Mouse (Mus musculus): Measurements from ENCODE around the gene Padi1. TPM values are rescaled to one million over a fixed set of nuclear protein-coding genes. Genes with fewer than 3 reads are reported as not detected.

Gene Padi1
- polyA plus RNA-seq, 1 experiment from 2014 or later, result not detected

DNA sequence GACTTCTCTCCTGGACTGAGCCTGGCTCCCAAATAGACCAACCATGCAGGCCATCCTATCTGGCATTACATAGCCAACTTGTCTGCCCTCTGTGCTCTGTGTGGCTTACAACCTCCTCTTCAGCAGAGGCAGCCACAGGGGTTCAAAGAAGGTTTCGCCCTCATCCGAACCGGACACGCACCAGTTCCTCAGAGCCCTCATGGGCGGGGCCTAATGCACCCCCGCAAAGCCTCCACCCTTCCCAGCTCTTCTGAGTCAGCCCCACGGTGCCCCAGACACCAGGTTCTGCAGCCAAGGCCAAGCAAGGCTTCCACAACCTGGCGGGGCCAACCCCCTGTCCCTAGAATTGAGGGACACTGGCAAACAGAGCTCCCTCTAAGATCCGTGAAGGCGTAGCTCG lies 13.7 kb upstream of the Padi1 start:
- Histone ChIP-seq H3K27ac (replicated peaks) (no peak overlapping the region), H3K4me2 (replicated peaks) (no peak overlapping the region), H3K4me1 (no peaks in the 10 kb centered on the region), H3K9me3 (no peaks in the 10 kb centered on the region), H3K4me3 (no peak overlapping the region), H3K9ac (replicated peaks) (no peak overlapping the region), H3K27me3 (no peaks in the 10 kb centered on the region), H3K36me3 (no peaks in the 10 kb centered on the region)
- 80% methylated on average over 11 of the region's 11 CpGs for WGBS
- no peak for ATAC-seq (replicated peaks)

DNA sequence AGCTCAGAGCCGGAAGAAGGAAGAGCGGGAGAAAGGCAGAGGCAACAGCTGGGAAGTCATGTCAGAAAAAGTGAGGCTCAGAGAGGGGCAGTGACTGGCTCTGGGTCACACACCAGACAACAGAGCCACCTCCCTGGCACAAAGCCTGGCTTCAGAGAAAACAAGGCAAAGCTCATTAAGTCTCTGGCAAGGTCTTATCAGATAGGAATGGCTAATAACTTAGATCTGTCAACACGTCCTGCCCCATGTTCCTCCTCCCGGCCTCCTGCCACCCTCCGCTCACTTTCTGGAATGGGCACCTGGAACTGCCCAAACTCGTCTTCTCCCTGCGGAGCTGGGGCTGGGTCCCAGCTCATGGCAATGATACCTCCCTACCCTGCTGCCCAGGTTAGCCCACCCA lies 12.2 kb upstream of the Padi1 start:
- WGBS, result 69% methylated on average over 7 of the region's 7 CpGs
- H3K4me1 ChIP-seq, result no peaks in the 10 kb centered on the region
- no peak overlapping the region for H3K4me3 ChIP-seq
- H3K36me3 ChIP-seq, result no peaks in the 10 kb centered on the region
- no peak overlapping the region for H3K9ac ChIP-seq (replicated peaks)
- H3K27ac ChIP-seq (replicated peaks), result no peak overlapping the region
- H3K9me3 ChIP-seq, result no peaks in the 10 kb centered on the region
- no peaks in the 10 kb centered on the region for H3K27me3 ChIP-seq
- no peak for ATAC-seq (replicated peaks)
- H3K4me2 ChIP-seq (replicated peaks), result no peak overlapping the region

DNA sequence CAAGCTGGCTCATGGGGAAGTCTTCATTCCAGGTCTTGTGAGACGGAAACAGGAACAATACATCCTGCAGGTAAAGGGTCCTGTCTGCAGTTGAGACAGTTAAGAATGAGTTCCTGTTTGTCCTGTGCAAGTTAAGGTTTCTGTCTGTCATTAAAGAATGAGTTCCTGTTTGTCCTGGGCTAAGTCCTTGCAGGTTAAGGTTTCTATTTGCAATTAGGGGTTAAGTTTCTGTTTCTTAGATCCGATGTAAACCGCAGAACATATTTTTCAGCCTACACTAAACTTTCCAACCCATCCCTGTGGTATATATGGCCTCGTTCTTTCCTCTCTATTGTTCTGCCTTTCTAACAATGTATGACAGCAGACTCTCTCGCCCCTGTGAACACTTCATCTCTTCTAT lies 11.5 kb upstream of the Padi1 start:
- no peak overlapping the region for H3K9ac ChIP-seq (replicated peaks)
- 86% methylated on average over 5 of the region's 5 CpGs for WGBS
- no peaks in the 10 kb centered on the region for H3K4me1 ChIP-seq
- ATAC-seq (replicated peaks), result no peak
- H3K27ac ChIP-seq (replicated peaks), result no peak overlapping the region
- no peak overlapping the region for H3K4me3 ChIP-seq
- H3K27me3 ChIP-seq, result no peaks in the 10 kb centered on the region
- no peaks in the 10 kb centered on the region for H3K36me3 ChIP-seq
- no peaks in the 10 kb centered on the region for H3K9me3 ChIP-seq
- H3K4me2 ChIP-seq (replicated peaks), result no peak overlapping the region

DNA sequence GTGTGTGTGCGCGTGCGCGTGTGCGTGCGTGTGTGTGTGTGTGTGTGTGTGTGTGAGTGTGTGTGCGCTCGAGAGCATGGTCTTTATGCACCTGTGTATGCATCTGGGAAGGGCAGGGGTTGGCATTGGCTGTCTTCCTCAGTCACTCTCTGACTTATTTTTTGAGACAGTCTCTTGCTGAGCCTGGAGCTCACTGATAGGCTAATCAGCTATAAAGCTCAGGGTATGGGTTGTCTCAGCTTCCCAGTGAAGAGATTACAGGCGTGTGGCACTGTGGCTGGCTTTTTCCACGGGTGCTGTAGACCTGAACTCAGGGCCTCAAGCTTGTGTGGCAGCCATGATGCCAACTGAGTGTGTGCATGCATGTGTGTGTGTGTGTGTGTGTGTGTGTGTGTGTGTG lies 9.6 kb upstream of the Padi1 start:
- WGBS, result 74% methylated on average over 6 of the region's 10 CpGs
- Histone ChIP-seq H3K4me3 (no peak overlapping the region), H3K27me3 (no peaks in the 10 kb centered on the region), H3K9me3 (no peaks in the 10 kb centered on the region), H3K27ac (replicated peaks) (no peak overlapping the region), H3K4me1 (no peaks in the 10 kb centered on the region), H3K9ac (replicated peaks) (no peak overlapping the region), H3K4me2 (replicated peaks) (no peak overlapping the region), H3K36me3 (no peaks in the 10 kb centered on the region)
- ATAC-seq (replicated peaks), result no peak

DNA sequence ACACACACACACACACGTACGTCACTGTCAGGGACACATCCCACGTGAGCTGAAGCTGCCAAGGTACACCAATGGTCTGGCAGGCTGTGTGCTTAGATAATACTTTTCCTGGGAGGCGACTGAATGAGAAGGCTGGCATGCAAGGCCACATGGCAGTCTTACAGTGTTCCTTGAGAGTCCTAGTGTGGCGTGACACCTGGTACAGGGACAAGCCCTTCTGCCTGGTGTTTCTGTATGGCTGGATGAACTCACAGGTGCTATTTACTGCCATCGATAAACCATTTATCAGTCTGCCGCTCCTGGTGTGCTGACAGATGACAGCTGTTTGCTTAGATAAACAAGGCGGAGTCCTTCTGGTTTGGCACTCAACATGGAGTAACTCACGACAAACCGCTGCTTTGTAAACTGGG lies 8.9 kb upstream of the Padi1 start:
- Histone ChIP-seq H3K27ac (replicated peaks) (no peak overlapping the region), H3K9me3 (no peaks in the 10 kb centered on the region), H3K9ac (replicated peaks) (no peak overlapping the region), H3K4me2 (replicated peaks) (no peak overlapping the region), H3K27me3 (no peaks in the 10 kb centered on the region), H3K4me1 (no peaks in the 10 kb centered on the region), H3K4me3 (no peak overlapping the region), H3K36me3 (no peaks in the 10 kb centered on the region)
- 70% methylated on average over 10 of the region's 10 CpGs for WGBS
- no peak for ATAC-seq (replicated peaks)

DNA sequence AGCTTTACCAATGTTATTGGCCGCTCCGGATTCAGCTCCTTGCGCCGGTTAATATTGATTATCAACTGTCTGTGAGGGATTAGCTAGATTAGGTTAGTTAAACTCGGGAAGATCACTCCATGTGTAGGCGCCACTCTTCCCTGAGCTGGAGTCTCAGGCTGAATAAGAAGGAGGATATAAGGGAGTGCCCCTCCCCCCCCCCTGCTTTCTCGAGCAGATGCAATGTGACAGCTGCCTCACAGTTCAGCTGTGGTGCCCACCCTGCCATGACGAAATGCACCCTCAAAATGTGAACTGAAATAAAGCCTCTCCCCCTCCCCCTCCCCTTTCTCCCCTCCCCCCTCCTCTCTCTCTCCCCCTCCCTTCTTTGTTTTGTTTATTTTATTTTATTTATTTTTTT lies 8.0 kb upstream of the Padi1 start:
- no peak overlapping the region for H3K27ac ChIP-seq (replicated peaks)
- no peak for ATAC-seq (replicated peaks)
- no peaks in the 10 kb centered on the region for H3K4me1 ChIP-seq
- no peak overlapping the region for H3K4me3 ChIP-seq
- H3K9me3 ChIP-seq, result no peaks in the 10 kb centered on the region
- no peaks in the 10 kb centered on the region for H3K36me3 ChIP-seq
- 60% methylated on average over 8 of the region's 8 CpGs for WGBS
- no peak overlapping the region for H3K4me2 ChIP-seq (replicated peaks)
- no peaks in the 10 kb centered on the region for H3K27me3 ChIP-seq
- no peak overlapping the region for H3K9ac ChIP-seq (replicated peaks)

DNA sequence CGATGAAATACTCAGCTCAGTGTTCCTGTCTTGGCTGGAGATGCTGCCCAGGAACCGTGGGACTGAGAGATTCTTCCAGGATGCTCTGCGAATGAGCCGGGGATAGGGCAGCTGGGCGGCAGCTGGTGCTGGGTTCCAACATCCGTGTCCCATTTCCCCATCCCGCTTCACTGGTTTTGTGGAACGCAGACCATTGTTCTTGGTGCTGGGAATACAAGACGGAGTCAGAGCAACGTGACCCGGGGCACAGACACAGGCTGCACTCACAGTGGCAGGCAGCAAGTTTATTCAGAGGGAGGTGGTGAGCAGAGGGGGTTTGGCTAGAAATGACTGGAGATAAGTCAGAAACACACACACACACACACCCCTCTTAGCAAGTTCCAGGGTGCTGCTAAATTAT lies 3.7 kb upstream of the Padi1 start:
- H3K27me3 ChIP-seq, result no peaks in the 10 kb centered on the region
- no peaks in the 10 kb centered on the region for H3K9me3 ChIP-seq
- no peaks in the 10 kb centered on the region for H3K4me1 ChIP-seq
- no peak overlapping the region for H3K9ac ChIP-seq (replicated peaks)
- H3K36me3 ChIP-seq, result no peaks in the 10 kb centered on the region
- 75% methylated on average over 11 of the region's 11 CpGs for WGBS
- no peak overlapping the region for H3K27ac ChIP-seq (replicated peaks)
- H3K4me2 ChIP-seq (replicated peaks), result no peak overlapping the region
- ATAC-seq (replicated peaks), result no peak
- no peak overlapping the region for H3K4me3 ChIP-seq

DNA sequence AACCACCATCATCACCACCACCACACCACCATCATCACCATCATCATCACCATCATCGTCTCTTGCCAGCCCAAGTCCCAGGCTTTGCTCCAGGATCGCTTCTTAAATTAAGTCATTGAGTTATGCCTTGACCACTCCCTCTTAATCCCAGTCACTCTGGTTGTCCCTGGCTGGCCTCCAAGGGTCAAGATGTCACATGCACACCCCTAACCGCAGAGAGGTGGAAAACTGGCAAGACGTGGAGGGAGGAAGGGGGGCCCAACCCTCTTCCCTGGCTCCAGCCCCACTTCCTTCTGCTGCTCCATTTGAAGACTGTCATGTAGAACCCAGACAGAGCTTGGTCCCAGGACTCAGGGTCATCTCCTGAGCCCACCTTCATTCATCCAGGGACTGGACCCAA lies 587 bp downstream of the Padi1 start:
- WGBS, result 76% methylated on average over 4 of the region's 4 CpGs
- Histone ChIP-seq H3K27me3 (no peaks in the 10 kb centered on the region), H3K9ac (replicated peaks) (no peak overlapping the region)

DNA sequence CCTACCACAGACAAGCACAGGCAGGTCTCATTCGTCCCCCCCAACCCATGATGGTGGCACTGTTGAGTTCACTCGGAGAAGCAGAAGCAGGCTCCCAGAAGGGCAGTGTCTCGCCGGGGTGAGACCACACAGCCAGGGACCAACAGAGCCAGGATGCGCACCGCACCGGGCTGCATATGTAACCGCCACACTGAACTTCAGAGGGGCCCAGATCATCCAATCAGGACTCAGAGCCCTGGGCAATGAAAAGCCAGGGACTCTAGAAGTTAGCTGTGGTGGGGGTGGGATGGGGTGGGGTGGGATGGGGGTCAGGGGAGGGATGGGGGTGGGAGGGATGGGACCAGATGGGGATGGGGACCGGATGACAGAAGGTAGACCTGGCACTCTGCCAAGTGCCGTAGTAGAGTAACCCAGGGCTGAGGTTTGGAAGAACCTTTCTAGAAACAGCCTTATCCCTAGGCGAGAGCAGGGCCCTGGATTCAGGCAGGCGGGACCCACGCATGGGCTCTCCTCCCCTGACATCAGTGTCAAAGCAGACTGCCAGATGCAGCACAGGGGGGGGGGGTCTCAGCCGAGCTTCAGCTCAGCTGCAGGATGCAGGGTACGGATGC lies 1.8 kb downstream of the Padi1 start:
- no peak for ATAC-seq (replicated peaks)
- 59% methylated on average over 15 of the region's 15 CpGs for WGBS
- Histone ChIP-seq H3K4me3 (no peak overlapping the region), H3K4me2 (replicated peaks) (no peak overlapping the region), H3K4me1 (no peaks in the 10 kb centered on the region), H3K27ac (replicated peaks) (no peak overlapping the region), H3K36me3 (no peaks in the 10 kb centered on the region), H3K27me3 (no peaks in the 10 kb centered on the region), H3K9ac (replicated peaks) (no peak overlapping the region), H3K9me3 (no peaks in the 10 kb centered on the region)

More for the DNA sequence above, 587 bp downstream of the Padi1 start:
- Histone ChIP-seq H3K4me2 (replicated peaks) (no peak overlapping the region), H3K4me3 (no peak overlapping the region), H3K9me3 (no peaks in the 10 kb centered on the region), H3K4me1 (no peaks in the 10 kb centered on the region), H3K27ac (replicated peaks) (no peak overlapping the region), H3K36me3 (no peaks in the 10 kb centered on the region)
- ATAC-seq (replicated peaks), result no peak

DNA sequence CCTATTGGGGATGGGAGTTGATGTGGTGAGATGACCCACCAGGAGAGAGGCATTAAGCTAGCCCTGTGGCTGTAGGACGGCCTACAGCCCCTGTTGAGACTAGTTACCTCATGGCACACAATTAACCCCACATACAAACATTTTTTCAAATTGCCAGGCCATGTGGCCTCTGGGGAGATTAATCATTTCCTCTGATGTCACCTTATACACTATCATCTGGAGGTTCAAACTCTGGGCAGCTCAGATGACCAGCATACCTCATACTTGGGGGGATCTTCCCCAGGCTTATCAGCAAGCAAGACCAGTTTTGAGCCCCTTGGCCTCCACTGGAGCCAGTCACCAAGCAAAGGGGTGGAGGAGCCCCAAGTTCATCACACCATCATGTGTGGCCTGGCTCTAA lies 2.7 kb downstream of the Padi1 start:
- no peak overlapping the region for H3K4me2 ChIP-seq (replicated peaks)
- no peaks in the 10 kb centered on the region for H3K9me3 ChIP-seq
- H3K27me3 ChIP-seq, result no peaks in the 10 kb centered on the region
- no peak overlapping the region for H3K9ac ChIP-seq (replicated peaks)
- H3K4me1 ChIP-seq, result no peaks in the 10 kb centered on the region
- no peak overlapping the region for H3K4me3 ChIP-seq
- no peak overlapping the region for H3K27ac ChIP-seq (replicated peaks)
- H3K36me3 ChIP-seq, result no peaks in the 10 kb centered on the region
- no peak for ATAC-seq (replicated peaks)
- WGBS, result 73% methylated on average over 1 of the region's 1 CpGs

DNA sequence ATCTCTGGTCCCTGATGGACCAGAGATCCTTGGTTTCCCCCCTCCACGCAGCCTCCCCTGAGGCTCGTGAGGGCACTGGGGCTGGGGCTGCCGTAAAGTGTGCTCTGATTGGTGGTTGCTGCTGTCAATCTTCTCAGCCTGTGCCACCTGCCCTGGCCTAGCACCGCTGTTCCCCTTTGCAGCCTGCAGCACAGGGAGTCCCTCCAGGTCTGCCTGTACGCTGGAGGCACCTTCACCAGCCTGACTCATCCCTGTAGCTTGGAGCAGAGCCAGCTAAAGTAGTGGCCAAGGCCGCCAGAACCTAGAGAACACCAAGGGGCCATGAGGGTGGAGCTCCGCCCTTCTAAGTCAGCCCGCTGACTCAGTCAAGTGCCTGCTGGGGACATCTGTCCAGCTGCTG lies 7.7 kb downstream of the Padi1 start:
- Histone ChIP-seq H3K27me3 (no peaks in the 10 kb centered on the region), H3K4me2 (replicated peaks) (no peak overlapping the region), H3K36me3 (no peaks in the 10 kb centered on the region), H3K4me3 (no peak overlapping the region), H3K4me1 (peaks cover 22% of the 10 kb centered on the region; the same call in 1 of the 2 replicates), H3K9me3 (no peaks in the 10 kb centered on the region), H3K9ac (replicated peaks) (no peak overlapping the region), H3K27ac (replicated peaks) (no peak overlapping the region)
- no peak for ATAC-seq (replicated peaks)
- WGBS, result 27% methylated on average over 8 of the region's 8 CpGs

DNA sequence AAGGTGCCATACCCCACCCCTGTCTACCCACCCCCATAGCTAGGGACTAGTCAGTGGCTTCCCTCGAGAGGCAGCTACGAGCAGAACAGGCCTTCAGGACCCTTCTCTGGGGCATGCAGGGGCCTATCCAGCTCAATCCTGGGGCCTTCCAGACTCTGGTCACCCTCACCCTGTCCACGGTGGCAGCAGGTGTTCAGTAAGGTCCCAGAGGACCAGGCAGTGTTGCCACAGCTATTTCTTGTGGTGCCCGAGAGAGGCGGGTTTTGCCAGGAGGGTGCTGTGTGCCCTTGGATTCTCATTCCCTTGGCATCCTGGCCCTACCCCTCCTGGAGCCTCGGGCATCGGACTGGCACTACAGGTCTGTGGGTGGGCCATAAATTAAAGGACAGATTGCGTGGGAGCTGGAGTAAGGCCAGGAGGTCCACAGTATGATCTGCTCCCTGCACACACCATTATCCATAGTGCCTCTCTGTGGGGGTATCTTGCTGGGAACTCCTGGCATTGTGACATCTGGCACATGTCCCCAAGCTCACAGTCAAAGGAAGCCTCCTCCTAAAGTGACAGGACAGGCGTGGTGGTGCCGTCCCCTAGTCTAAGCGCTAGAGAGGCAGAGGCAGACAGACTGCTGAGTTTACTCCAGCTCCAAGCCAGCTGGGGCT lies 9.2 kb downstream of the Padi1 start:
- no peak overlapping the region for H3K27ac ChIP-seq (replicated peaks)
- 37% methylated on average over 11 of the region's 11 CpGs for WGBS

DNA sequence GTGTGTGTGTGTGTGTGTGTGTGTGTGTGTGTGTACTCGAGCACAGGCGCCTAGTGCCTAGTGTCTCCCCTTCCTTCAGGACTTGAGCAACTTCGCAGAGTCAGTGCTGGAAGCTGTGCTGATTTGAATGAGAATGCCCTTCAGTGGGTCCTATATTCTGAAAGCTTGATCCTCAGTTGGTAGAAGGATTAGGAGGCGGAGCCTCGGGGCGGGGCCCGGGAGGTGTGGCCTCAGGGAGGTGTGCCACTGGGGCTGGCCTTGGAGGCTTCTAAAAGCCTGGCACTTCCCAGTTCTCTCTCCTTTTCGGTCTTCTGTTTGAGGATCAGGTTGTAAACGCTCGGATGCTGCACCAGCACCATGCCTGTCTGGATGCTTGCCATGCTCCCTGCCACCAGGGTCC lies 9.9 kb downstream of the Padi1 start:
- 0% methylated on average over 10 of the region's 10 CpGs for WGBS
- ATAC-seq (replicated peaks), result peak; percentile 78
- H3K4me3 ChIP-seq, result no peak overlapping the region
- no peak overlapping the region for H3K27ac ChIP-seq (replicated peaks)
- H3K4me1 ChIP-seq, result peaks cover 22% of the 10 kb centered on the region; the same call in 1 of the 2 replicates
- no peaks in the 10 kb centered on the region for H3K9me3 ChIP-seq
- H3K9ac ChIP-seq (replicated peaks), result no peak overlapping the region
- H3K27me3 ChIP-seq, result no peaks in the 10 kb centered on the region
- H3K36me3 ChIP-seq, result no peaks in the 10 kb centered on the region
- no peak overlapping the region for H3K4me2 ChIP-seq (replicated peaks)

More for the DNA sequence above, 9.2 kb downstream of the Padi1 start:
- Histone ChIP-seq H3K36me3 (no peaks in the 10 kb centered on the region), H3K4me3 (no peak overlapping the region), H3K27me3 (no peaks in the 10 kb centered on the region), H3K4me1 (peaks cover 22% of the 10 kb centered on the region; the same call in 1 of the 2 replicates), H3K9ac (replicated peaks) (no peak overlapping the region), H3K9me3 (no peaks in the 10 kb centered on the region), H3K4me2 (replicated peaks) (no peak overlapping the region)
- ATAC-seq (replicated peaks), result peak; percentile 27; the same call in 1 of the 2 replicates

Data from forebrain, embryonic 15.5 days (tissue).